Mouse (Mus musculus) embryonic fibroblast, embryonic 13.5 days (primary cell): Measurements from ENCODE around the gene Glis1.

Experiments
- CTCF ChIP-seq: IDR thresholded peaks from 2 replicates; pipeline ENCODE4 v1.5.1; 2011; ENCODE audit warnings: mild to moderate bottlenecking, control low read depth, low read length, moderate library complexity, borderline replicate concordance; ENCODE audit not compliant: insufficient read depth
- POLR2A ChIP-seq: IDR thresholded peaks from 2 replicates; pipeline ENCODE4 v1.6.1; 2011; ENCODE audit warnings: low read depth, mild to moderate bottlenecking, control low read depth, low read length, moderate library complexity

- no peak for TF ChIP-seq POLR2A
- peak; percentile 51 for TF ChIP-seq CTCF
Measured at GRCm38 (mm10) chr4:107485903-107486302, 51.5 kb downstream of the Glis1 start.
